Mouse (Mus musculus): ENCODE measurements at regions not wholly inside any gene's neighbourhood (a gene's known extent, or its start where the extent isn't known, plus 50 kb on each side); places are given as distances from the start of the nearest gene placed in this dataset.
"Not testable (repeated sequence)": the region's sequence is repeated elsewhere in the genome, so short reads cannot be mapped to it uniquely, and the experiment has no call there.

DNA sequence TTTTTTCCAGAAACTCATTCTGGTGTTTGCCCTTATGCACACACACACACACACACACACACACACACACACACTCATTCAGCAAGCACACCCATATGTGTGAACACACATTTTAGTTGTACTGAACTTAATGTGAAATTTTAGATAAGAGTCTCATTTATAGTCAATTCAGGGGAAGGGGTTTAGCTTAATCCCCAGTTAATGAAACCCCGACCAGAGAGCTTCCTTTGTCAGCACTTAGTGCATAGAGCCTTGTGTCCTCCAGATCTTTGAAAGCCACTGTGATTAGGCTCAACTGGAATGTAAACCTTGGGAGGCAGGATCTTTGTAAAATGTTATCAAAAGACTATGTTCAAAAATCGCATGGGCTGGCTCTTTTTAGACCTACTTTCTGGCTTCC lies 53.4 kb downstream of the Rps12 start:
- no peak for DNase-seq (ENCODE audit: inconsistent age in 2 of 2, low spot score in 1 of 2)

DNA sequence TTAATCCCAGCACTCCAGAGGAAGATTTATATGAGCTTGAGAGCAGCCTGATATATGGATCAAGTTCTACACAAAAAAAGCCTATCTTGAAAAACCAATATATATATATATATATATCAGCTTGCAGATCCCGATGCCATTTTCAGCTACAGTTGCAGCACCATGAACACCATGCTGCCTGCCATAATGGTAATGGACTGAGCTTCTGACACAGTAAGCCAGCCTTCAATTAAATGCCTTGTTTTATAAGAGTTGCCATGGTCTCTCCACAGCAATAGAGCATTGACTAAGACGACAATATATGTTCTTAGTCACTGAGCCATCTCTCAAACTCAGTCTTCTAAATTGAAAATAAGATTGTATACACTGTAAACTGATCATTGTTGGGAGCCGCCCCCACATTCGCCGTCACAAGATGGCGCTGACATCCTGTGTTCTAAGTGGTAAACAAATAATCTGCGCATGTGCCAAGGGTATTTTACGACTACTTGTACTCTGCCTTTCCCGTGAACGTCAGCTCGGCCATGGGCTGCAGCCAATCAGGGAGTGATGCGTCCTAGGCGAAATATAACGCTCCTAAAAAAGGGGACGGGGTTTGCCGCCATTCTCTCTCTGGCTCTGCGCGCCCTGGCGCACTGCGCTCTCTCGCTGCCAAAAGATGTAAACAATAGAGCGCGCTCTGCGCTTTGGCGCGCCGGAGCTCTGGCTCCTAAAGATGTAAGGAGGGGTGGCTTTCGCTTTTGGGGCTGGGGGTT lies 60.9 kb downstream of the Rps12 start:
- not testable (repeated sequence) for DNase-seq (ENCODE audit: inconsistent age in 2 of 2, low spot score in 1 of 2)

DNA sequence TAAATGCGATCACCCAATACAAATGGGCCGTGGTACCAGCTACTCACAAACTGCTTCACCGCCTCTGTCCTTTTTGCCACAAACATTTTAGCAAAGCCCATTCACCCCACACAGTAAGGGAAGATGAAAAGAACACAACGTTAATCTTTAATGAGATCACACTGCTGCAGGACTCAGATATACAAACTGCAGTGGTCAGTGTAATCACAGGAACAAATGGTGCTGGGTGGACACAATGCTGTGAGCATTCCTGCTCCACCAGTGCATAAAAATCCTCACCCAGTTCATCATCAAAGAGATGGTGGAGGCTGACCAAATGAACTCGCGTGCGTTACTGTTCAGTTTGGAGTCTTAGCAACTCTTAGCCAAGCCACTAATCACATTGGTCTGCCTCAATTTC lies 69.0 kb downstream of the Rps12 start:
- no peak for DNase-seq (ENCODE audit: inconsistent age in 2 of 2, low spot score in 1 of 2)

DNA sequence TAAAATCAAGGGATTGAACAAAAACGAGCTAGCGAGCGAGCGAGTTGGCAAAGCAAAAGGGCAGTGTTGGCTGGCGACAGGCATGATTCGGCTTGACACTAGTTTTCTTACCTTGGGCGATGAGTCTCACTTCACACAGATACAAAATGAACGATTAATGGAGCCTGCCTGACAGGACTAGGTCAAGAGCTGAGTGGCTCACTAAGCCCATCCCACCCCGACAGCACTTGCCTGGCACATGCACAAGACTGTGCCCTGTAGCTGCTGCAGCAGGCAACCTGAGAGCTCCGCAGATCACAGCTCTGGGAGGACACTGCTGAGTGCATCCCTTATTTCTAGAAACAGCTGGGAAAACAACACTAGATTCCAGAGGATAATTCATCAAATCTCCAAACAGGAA lies 71.6 kb downstream of the Rps12 start:
- DNase-seq (ENCODE audit: inconsistent age in 2 of 2, low spot score in 1 of 2) = no peak

DNA sequence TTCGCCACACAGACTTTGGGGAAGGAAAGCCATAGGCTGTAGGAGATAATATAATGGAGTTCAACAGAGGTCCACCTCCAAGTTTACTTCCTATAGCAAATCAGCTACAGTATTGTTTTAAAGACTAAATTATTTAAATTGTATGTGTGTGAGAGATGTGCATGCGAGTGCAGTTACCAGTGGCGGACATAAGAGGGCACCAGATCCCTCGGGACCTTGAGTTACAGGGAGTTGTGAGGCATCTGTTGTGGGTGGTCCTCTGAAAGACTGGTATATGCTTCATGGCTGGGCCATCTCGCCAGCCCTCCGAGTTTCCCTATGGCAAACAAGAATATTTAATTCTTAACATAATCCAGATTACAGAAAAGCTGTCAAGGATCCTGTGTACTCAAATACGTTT lies 72.0 kb downstream of the Rps12 start:
- no peak for DNase-seq (ENCODE audit: inconsistent age in 2 of 2, low spot score in 1 of 2)

DNA sequence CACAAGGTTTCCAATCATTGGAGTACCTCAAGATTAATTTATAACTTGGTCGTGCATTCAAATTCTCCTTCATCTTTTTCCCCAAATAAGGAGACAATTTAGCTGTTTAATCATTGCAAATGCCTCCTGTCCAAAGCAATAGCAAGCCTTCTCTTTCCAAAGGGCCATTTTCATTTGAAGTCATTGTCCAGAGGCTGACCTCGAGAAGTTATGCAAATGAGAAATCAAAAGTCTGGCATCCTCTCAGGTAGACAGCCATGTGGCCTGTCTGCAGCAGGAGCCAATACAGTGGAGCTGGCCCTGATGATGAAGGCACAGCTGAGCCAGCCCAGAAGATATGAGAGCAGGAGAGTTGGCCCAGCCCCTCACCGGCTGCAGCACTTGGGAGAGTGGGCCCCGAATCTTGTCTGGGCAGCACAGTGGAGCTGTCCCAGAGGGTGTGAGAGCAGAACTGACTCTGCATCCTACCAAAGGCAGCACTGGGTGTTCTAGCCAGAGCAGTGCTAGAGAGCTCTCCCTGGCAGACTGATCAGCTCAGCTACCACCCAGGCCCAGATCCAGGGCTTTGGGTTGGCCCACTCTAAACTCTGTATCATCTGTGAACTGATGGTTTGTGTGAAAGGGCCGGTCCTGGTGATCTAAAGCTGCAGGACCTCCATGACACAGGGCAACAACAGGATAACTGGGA lies 74.2 kb downstream of the Rps12 start:
- no peak for DNase-seq (ENCODE audit: inconsistent age in 2 of 2, low spot score in 1 of 2)

DNA sequence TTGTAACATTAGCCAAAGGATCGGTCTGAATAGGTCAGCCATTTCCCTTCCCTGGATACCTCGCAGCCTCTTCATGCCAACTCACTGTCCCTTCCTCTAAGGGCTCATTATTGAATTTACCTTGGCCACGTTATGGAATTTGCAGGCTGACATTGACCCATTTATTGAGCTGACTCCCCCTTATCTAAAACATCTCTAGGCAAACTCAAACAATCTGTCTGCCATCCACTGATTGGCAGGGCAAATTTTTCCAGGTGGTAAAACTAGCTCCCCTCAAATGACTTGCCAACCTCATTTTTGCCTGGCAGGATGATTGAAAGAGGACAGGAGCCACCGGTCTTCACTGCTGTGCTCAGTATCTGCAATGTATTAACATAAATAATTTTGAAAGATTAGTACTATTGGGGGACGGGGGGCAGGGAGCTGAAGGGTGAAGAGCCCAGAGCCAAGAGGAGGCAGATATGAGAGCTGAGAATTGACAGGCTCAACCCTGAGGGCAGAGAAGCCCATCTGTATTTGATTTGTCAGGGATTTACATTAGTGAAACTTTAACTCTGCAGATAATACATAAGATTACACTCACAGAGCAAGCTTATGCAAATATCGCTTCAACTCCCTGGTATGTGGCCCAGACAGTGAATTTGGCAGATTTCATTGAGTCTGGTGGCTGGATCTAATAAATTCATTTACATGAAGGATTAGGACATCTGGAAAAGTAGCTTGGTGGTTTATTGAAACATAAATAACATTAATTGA lies 75.5 kb downstream of the Rps12 start:
- no peak for DNase-seq (ENCODE audit: inconsistent age in 2 of 2, low spot score in 1 of 2)

DNA sequence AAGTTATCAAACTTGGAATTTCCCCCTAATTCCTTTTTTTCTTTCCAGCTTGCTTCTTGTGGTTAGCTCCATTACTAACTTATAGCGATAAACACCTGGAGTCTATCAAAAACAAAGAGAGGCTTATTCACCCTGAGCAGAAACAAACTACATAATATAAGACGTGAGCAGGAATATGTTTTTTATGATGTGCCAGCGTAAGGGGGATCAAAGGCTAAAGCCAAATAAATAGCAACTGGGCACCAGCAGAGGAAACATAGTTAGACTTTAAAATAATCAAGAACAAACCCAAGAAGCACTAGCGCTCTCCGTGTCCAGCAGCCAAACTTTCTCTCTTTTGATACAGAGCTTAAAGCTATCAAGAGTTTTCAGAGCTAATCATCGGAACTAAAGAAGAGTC lies 76.1 kb downstream of the Rps12 start:
- no peak for DNase-seq (ENCODE audit: inconsistent age in 2 of 2, low spot score in 1 of 2)

DNA sequence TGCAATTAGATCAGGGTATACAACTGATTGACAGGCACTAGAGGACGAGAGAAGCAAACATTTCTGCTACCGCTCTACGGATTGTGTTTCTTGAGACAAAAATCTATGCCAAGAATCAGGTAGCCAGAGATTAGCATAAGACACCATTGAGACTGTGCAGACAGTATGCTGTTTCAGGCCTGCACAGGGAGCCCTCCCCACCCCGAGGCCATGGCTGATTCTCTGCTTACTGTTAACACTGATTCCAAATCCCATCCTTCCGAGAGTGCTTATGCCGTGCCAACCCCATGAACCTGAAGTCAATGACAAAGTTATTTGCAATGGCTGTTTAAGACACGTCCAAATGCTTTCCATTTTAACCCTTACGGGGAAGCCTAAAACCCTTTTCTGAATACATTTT lies 78.8 kb downstream of the Rps12 start:
- no peak for DNase-seq (ENCODE audit: inconsistent age in 2 of 2, low spot score in 1 of 2)

DNA sequence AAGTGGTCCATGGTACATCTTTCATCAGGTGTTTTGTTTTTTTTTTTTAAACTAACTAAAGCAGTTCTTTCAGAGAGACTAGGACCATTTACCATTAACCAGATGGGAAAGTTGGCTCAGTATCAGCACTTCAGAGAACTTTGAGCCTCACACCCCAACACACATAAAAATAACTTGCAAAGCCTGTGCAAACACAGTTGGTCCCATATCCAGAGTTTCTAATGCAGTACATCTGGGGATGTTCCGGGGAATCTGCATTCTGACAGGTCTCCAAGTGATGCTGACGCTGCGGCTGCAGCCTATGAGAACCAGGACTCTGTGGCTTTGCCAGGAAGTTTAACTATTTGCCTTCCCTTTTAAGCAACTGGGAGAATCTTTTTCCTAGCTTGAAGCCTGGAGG lies 79.9 kb downstream of the Rps12 start:
- no peak for DNase-seq (ENCODE audit: inconsistent age in 2 of 2, low spot score in 1 of 2)

DNA sequence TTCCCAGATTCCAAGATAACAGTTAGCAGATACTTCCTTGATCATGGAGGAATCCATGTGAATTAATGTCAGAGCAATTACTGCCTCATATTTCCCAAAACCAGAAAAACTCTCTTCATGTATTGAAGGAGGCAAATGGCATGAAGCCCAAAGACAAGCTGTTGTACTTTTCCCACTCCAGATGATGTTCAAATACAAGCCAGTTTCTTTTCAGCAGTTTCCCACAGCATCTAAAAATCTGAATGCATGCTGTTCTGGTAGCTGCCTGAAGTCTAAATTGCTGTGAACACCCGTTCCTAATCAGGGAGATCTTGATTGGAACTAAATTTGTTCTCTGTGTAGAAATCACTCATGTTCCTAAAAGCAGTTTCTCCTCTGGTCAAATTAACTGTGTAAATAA lies 83.0 kb downstream of the Rps12 start:
- no peak for DNase-seq (ENCODE audit: inconsistent age in 2 of 2, low spot score in 1 of 2)

DNA sequence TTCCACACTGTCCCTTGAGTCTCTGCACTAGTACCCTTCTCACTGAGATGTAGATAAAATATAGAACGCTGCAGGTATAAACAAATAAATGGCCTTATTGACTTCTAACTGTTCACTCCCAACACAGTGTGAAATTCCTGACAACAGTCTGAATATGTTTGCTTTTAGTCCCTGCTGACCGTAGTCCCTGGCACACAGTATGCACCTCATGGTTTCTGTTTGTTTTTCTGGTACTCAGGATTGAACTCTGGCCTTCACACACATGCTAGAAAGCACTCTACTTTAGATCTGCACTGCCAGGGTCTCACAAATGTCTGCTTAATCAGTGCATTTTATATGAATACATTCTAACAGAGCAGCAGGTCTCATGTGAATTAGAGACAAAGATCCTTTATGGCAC lies 95.8 kb downstream of the Rps12 start:
- DNase-seq (ENCODE audit: inconsistent age in 2 of 2, low spot score in 1 of 2) = no peak

DNA sequence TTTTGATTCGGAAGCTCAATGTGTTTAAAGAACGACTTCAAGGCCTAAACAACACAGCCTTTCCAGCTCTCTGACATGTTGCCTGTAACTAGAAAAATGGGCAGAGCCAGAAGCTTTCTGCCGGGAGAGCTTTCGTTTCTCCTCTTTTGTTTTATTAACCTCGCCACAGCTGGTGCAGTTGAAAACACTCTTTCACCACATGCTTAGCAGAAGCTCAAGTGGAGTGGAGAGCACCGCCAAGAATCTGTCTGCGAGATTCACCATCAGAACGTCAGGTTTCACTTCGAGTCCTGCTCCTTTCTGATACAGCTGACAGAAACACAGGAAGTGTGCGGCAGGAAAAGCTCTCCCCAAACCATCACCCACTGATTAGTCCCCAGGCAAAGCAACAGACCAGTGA lies 100.1 kb downstream of the Rps12 start:
- no peak for DNase-seq (ENCODE audit: inconsistent age in 2 of 2, low spot score in 1 of 2)

DNA sequence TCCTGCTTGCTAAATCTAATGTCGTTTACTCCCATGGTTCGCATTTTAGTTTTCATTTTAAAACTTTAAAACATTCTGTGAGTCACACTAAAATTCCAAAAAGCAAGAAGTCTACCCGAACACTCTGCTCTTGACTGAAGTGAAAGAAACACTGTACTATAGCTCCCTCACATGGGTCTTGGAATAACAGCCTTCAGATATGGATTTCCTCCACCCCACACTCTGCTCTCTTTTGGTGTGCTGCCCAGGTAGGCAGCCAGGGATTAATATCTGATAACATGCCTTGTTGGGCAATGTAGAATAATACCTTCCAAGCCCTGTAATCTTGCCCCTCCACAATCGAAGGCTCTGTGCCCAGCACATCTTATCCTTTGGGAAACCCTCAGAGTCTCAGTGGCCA lies 104.0 kb downstream of the Rps12 start:
- no peak for DNase-seq (ENCODE audit: inconsistent age in 2 of 2, low spot score in 1 of 2)

DNA sequence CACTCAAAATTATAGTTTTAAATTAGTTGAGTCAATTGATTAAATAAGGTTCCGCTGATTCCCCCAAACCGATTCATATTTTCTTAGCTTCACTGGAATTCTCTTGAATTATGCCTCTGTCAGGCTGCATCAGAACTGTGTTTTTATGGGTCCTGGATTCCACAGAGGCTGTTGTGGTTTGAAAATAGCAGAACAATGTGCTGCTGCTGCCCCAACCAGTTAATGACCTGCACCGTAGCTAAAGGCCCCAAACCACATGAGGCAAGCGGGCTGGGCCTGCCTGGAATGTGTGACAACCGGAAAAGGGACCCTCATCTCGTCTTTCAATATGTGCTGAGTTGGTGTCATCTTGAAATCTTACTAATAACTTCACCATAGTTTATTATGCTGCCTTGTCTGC lies 111.2 kb downstream of the Rps12 start:
- DNase-seq (ENCODE audit: inconsistent age in 2 of 2, low spot score in 1 of 2) = no peak

DNA sequence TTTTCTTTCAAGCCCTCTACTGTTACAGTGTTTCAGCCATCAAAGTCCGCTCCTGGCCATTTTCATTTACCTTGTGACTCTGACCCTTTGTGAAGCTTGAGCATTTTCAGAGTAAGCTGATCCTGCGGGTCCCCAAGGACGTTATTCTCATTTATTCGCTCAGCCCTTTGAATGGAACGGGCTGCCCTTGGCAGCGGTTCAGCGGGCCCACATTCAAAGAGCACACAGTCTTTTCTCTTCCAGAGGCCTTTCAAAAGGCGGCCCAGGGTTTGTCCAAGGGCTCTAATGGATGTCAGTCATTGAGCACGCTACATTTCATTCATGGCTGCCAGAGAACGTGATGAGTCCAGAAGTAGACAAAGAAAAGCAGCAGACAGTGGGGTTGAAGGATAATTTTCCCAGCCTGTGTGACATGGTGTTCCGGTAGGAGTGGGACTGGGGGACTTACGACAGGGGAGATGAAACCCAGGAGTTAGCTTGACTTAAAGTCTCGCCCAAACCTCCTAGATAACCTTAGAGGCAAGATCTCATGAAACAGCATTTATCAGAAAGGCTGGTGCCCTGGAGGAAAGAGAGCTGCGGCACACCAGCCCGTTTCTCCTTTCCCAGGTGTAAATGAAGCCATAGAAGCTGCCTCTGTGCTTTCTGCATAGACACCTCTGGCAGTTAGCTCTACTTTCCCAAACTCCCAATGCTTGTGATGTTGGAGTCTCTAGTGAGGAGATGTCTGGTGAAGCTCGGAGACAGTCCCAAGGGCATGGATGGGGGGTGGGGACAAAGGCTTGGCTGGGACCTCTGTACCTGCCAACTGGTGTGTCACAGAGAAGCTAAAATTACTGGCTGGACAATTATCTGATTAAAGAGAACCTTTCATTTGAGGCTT lies 112.2 kb downstream of the Rps12 start:
- peak; percentile 48 to 57 for DNase-seq (ENCODE audit: inconsistent age in 2 of 2, low spot score in 1 of 2)

DNA sequence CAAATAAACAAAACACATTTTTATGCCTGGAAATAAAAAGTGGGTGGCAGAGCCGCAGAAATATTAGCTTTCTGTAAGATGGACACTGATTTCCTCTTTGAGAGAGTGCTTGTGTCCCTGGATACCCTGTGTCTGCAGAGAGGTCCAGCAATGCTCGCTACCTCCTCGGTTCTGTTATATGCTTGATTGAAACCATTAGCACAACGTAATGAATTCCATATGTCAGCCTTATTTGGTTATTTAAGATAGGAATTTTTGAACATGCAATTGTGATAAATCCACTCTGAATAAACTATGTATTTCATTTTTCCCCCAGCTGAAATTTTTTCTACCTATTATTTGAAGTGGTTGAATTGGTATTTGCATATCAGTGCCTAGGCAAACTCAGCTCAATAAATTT lies 114.8 kb downstream of the Rps12 start:
- DNase-seq (ENCODE audit: inconsistent age in 2 of 2, low spot score in 1 of 2) = no peak

DNA sequence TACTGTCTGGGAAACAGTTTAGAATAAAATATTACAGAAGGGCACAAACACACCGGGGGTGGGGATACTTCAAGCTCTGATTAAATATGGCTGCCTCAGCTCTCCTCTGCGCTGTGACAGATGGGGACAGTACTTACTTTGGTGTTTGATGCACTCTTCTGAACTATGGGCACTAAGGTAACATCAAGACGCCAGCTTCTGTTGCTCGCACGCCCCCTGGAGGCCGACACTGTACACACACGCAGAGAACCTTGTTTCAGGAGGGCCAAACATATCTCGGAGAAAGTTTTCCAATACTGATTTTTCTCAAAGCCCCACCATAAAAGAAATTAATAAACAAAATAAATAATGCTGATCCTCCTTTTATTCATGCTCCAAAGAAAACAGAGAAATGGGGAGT lies 115.6 kb downstream of the Rps12 start:
- DNase-seq (ENCODE audit: inconsistent age in 2 of 2, low spot score in 1 of 2) = peak; percentile 18 to 72

DNA sequence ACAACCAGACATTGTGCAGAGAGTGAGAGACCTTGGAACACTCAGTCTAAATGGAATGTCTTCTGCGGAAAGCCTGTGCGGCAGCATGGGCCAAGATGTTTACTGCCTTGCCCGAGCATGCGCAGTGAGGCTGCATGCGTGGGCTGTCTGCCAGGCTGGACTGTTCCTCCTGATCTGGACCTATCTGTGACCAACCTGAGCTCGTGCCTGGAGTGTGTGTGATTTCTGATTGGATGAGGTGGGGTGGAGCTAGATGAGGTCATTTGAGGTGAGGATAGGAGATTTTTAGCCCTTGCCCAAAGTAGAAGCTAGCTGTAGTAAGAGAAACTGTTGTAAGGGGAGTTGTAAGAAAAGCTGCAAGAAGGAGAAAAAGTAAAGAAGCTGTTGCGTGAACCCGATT lies 121.2 kb downstream of the Rps12 start:
- DNase-seq (ENCODE audit: inconsistent age in 2 of 2, low spot score in 1 of 2) = not testable (repeated sequence)

DNA sequence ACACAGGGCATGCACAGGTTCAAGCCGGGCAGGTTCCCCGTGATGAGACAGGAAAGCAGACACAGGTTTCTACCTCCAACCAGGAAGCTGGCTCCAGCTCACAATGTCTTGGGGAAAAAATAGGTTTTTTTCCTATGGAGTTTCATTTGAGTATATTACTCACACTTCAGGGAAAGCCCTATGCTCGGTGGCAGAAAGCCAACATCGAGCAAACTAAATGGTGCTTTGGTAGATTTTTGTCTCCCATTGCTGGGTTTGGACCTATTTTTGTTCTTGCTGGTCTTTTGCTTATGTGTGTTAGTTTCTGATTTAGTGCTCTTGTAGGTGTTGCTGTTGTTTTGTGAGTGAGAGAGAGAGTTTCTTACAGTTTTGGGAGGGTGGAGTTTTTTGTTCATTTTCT lies 160.9 kb downstream of the Rps12 start:
- DNase-seq (ENCODE audit: inconsistent age in 2 of 2, low spot score in 1 of 2) = no peak

DNA sequence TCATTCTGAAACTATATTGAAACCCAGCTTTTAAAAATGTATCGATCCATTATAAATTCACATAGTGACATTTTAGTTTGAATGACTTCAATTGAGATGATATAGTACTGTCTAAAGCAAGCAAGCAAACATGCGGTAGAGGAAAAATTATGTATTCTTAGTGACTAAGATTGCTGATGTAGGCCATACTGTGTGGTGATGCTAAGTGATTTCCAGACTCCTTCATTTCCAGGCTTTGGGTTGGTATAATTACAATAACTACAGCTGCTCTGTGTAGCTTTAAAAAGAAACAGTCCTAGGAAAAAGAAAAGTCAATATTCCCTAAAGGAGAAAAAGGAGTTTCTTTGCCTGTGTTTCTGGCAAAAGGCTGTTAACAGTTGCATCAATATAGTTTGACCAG lies 175.0 kb downstream of the Rps12 start:
- DNase-seq (ENCODE audit: inconsistent age in 2 of 2, low spot score in 1 of 2) = no peak

Data from adrenal gland, adult (tissue).